Mouse (Mus musculus) kidney, postnatal 36 days (tissue): ENCODE results near the gene Olfr1183.
"Not testable (repeated sequence)": the region's sequence is repeated elsewhere in the genome, so short reads cannot be mapped to it uniquely, and the experiment has no call there.

Source experiments
- DNase-seq, 2 experiments: peaks; one replicate each; pipeline ENCODE4 v3.0.0; 2021 to 2022; ENCODE audit warnings: mixed read lengths in 2 of 2

Olfr1183 gene

GRCm38 (mm10) chr2:88454567-88454966 lies at the start of gene Olfr1183:
Gene Olfr1183 (plus strand): TSS chr2:88454867.
- not testable (repeated sequence) for DNase-seq

- no peak for DNase-seq
Observed at GRCm38 (mm10) chr2:88406353-88406752, 48.3 kb upstream of the Olfr1183 start, which contains the start of gene Olfr1179. Gene Olfr1179 (minus strand): TSS chr2:88406453.

- DNase-seq, result no peak
Observed at GRCm38 (mm10) chr2:88419051-88419450, 35.6 kb upstream of the Olfr1183 start, which contains the start of gene Olfr1180. Gene Olfr1180 (minus strand): TSS chr2:88419151.

GRCm38 (mm10) chr2:88426071-88426470 lies 28.6 kb upstream of the Olfr1183 start, which contains the start of gene Olfr1181:
Gene Olfr1181 (minus strand): TSS chr2:88426171.
- DNase-seq, result no peak

- DNase-seq, result no peak
Observed at GRCm38 (mm10) chr2:88449031-88449430, 5.6 kb upstream of the Olfr1183 start, which contains the start of gene Gm13757. Gene Gm13757 (minus strand): TSS chr2:88449131.

- DNase-seq, result no peak
Observed at GRCm38 (mm10) chr2:88483298-88483697, 28.6 kb downstream of the Olfr1183 start, which contains the start of gene Olfr1184. Gene Olfr1184 (plus strand): TSS chr2:88483598.

- no peak for DNase-seq
Observed at GRCm38 (mm10) chr2:88493020-88493419, 38.4 kb downstream of the Olfr1183 start, which contains the start of gene Olfr1185-ps1. Gene Olfr1185-ps1 (plus strand): TSS chr2:88493320.

- DNase-seq, result no peak
Observed at GRCm38 (mm10) chr2:88518251-88518650, 63.6 kb downstream of the Olfr1183 start, which contains the start of gene Olfr1186. Gene Olfr1186 (plus strand): TSS chr2:88518551.
